Mouse (Mus musculus): ENCODE measurements at regions not wholly inside any gene's neighbourhood (a gene's known extent, or its start where the extent isn't known, plus 50 kb on each side); places are given as distances from the start of the nearest gene placed in this dataset.

DNA sequence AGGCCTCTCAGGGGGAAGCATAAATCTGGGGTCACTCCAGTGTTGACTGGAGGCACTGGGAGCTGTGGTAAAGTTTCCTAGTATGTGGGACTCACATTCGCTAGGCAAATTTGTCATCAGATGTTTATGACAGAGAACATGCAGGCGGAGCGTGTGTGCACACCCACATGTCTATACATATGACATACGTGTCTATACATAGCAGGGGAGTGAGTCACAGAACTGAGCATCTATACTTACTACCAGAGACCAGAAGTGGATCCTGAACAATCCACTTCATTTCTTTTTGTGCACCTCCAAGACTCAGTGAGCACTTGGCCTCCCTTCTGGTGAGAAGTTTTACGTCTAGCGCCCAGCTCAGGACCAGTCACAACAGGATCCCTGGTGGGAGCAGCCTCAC, 118.6 kb downstream of the Cdh26 start:
- H3K9ac ChIP-seq (ENCODE audit: low read depth, low read length, severe bottlenecking) = no peak overlapping the region
- no peak for ATAC-seq (ENCODE audit: low FRiP score, low read depth)

DNA sequence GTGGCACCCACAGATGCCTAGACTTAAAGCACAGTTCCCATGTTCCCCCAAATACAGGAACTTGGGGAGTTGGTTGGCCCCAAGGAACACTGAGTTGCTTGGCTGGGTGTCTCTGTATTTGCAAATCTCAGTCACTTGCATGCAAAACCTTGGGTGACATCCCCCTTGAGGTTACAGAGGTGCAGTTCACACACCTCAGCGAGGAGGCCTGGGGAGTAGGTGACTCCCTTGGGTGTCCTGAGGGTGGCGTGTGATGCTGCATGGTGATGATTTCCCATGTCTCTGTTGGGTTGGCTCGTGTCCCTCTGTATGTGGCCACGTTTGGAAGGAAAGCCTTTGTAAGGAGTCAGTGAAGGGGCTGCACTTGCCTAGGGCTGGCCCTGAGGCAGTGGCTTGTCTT, 123.4 kb downstream of the Cdh26 start:
- H3K9me3 ChIP-seq (ENCODE audit: control insufficient read depth, low read length) = no peaks in the 10 kb centered on the region
- ATAC-seq (ENCODE audit: low FRiP score, low read depth) (no peak), DNase-seq (ENCODE audit: low spot score) (no peak)
- no peaks in the 10 kb centered on the region for H3K4me1 ChIP-seq (ENCODE audit: control insufficient read depth, insufficient read depth, low read length)
- no peaks in the 10 kb centered on the region for H3K27me3 ChIP-seq (ENCODE audit: control insufficient read depth, insufficient read depth, low read length)
- H3K36me3 ChIP-seq (ENCODE audit: control insufficient read depth, insufficient read depth, low read length) = no peaks in the 10 kb centered on the region
- H3K9ac ChIP-seq (ENCODE audit: low read depth, low read length, severe bottlenecking) = no peak overlapping the region
- no peak for TF ChIP-seq POLR2A (IDR thresholded peaks at IDR 0.05; ENCODE audit: borderline replicate concordance, extremely low read depth, insufficient read depth, insufficient read length)
- WGBS = 78% methylated on average over 4 of the region's 4 CpGs
- H3K27ac ChIP-seq (replicated peaks; ENCODE audit: low read depth, low read length) = no peak overlapping the region
- no peak overlapping the region for H3K4me3 ChIP-seq (replicated peaks; ENCODE audit: low read length)
- H3K4me2 ChIP-seq (replicated peaks; ENCODE audit: low read depth, low read length, severe bottlenecking) = no peak overlapping the region

More for the DNA sequence above, 118.6 kb downstream of the Cdh26 start:
- 0 out of 2 replicates have a peak, but pooled peaks cover 3% of the 10 kb centered on the region for H3K4me1 ChIP-seq (ENCODE audit: control insufficient read depth, insufficient read depth, low read length)
- no peak overlapping the region for H3K4me2 ChIP-seq (replicated peaks; ENCODE audit: low read depth, low read length, severe bottlenecking)
- H3K27me3 ChIP-seq (ENCODE audit: control insufficient read depth, insufficient read depth, low read length) = no peaks in the 10 kb centered on the region
- no peak for TF ChIP-seq POLR2A (IDR thresholded peaks at IDR 0.05; ENCODE audit: borderline replicate concordance, extremely low read depth, insufficient read depth, insufficient read length)
- H3K36me3 ChIP-seq (ENCODE audit: control insufficient read depth, insufficient read depth, low read length) = no peaks in the 10 kb centered on the region
- no peak for DNase-seq (ENCODE audit: low spot score)
- H3K4me3 ChIP-seq (replicated peaks; ENCODE audit: low read length) = no peak overlapping the region
- H3K9me3 ChIP-seq (ENCODE audit: control insufficient read depth, low read length) = no peaks in the 10 kb centered on the region
- H3K27ac ChIP-seq (replicated peaks; ENCODE audit: low read depth, low read length) = no peak overlapping the region
- 79% methylated on average over 6 of the region's 6 CpGs for WGBS

- 80% methylated on average over 3 of the region's 3 CpGs for WGBS
- H3K9ac ChIP-seq (ENCODE audit: low read depth, low read length, severe bottlenecking) = no peak overlapping the region
- H3K27me3 ChIP-seq (ENCODE audit: control insufficient read depth, insufficient read depth, low read length) = no peaks in the 10 kb centered on the region
- H3K4me1 ChIP-seq (ENCODE audit: control insufficient read depth, insufficient read depth, low read length) = no peaks in the 10 kb centered on the region
- no peak overlapping the region for H3K27ac ChIP-seq (replicated peaks; ENCODE audit: low read depth, low read length)
- no peaks in the 10 kb centered on the region for H3K36me3 ChIP-seq (ENCODE audit: control insufficient read depth, insufficient read depth, low read length)
- DNase-seq (ENCODE audit: low spot score) (no peak), ATAC-seq (ENCODE audit: low FRiP score, low read depth) (no peak)
- no peak for TF ChIP-seq POLR2A (IDR thresholded peaks at IDR 0.05; ENCODE audit: borderline replicate concordance, extremely low read depth, insufficient read depth, insufficient read length)
- no peak overlapping the region for H3K4me2 ChIP-seq (replicated peaks; ENCODE audit: low read depth, low read length, severe bottlenecking)
- H3K9me3 ChIP-seq (ENCODE audit: control insufficient read depth, low read length) = no peaks in the 10 kb centered on the region
- H3K4me3 ChIP-seq (replicated peaks; ENCODE audit: low read length) = no peak overlapping the region
Observed at GRCm38 (mm10) chr2:178555692-178556340, 125.5 kb downstream of the Cdh26 start.

- H3K4me2 ChIP-seq (replicated peaks; ENCODE audit: low read depth, low read length, severe bottlenecking) = no peak overlapping the region
- H3K27ac ChIP-seq (replicated peaks; ENCODE audit: low read depth, low read length) = no peak overlapping the region
- H3K4me3 ChIP-seq (replicated peaks; ENCODE audit: low read length) = no peak overlapping the region
- TF ChIP-seq POLR2A (IDR thresholded peaks at IDR 0.05; ENCODE audit: borderline replicate concordance, extremely low read depth, insufficient read depth, insufficient read length) = no peak
- WGBS = 51% methylated on average over 9 of the region's 9 CpGs
- H3K36me3 ChIP-seq (ENCODE audit: control insufficient read depth, insufficient read depth, low read length) = no peaks in the 10 kb centered on the region
- no peaks in the 10 kb centered on the region for H3K4me1 ChIP-seq (ENCODE audit: control insufficient read depth, insufficient read depth, low read length)
- no peak overlapping the region for H3K9ac ChIP-seq (ENCODE audit: low read depth, low read length, severe bottlenecking)
- ATAC-seq (ENCODE audit: low FRiP score, low read depth) (no peak), DNase-seq (ENCODE audit: low spot score) (no peak)
- H3K27me3 ChIP-seq (ENCODE audit: control insufficient read depth, insufficient read depth, low read length) = no peaks in the 10 kb centered on the region
- no peaks in the 10 kb centered on the region for H3K9me3 ChIP-seq (ENCODE audit: control insufficient read depth, low read length)
Observed at GRCm38 (mm10) chr2:178557934-178558333, 127.6 kb downstream of the Cdh26 start.

GRCm38 (mm10) chr2:178563287-178563686, 133.0 kb downstream of the Cdh26 start:
- no peak overlapping the region for H3K4me3 ChIP-seq (replicated peaks; ENCODE audit: low read length)
- H3K36me3 ChIP-seq (ENCODE audit: control insufficient read depth, insufficient read depth, low read length) = no peaks in the 10 kb centered on the region
- 89% methylated on average over 7 of the region's 7 CpGs for whole genome bisulfite sequencing
- H3K27ac ChIP-seq (replicated peaks; ENCODE audit: low read depth, low read length) = no peak overlapping the region
- no peaks in the 10 kb centered on the region; the same call in 1 of the 2 replicates for H3K4me1 ChIP-seq (ENCODE audit: control insufficient read depth, insufficient read depth, low read length)
- no peak for ATAC-seq (ENCODE audit: low FRiP score, low read depth)
- no peak for DNase-seq (ENCODE audit: low spot score)
- H3K9me3 ChIP-seq (ENCODE audit: control insufficient read depth, low read length) = no peaks in the 10 kb centered on the region
- TF ChIP-seq POLR2A (IDR thresholded peaks at IDR 0.05; ENCODE audit: borderline replicate concordance, extremely low read depth, insufficient read depth, insufficient read length) = no peak
- no peak overlapping the region for H3K4me2 ChIP-seq (replicated peaks; ENCODE audit: low read depth, low read length, severe bottlenecking)
- H3K27me3 ChIP-seq (ENCODE audit: control insufficient read depth, insufficient read depth, low read length) = no peaks in the 10 kb centered on the region
- no peak overlapping the region for H3K9ac ChIP-seq (ENCODE audit: low read depth, low read length, severe bottlenecking)

Data from limb, embryonic 14.5 days (tissue).